Mouse (Mus musculus) embryonic facial prominence, embryonic 15.5 days (tissue): ENCODE results near the gene Tcirg1. TPM values are rescaled to one million over a fixed set of nuclear protein-coding genes. Genes with fewer than 3 reads are reported as not detected.

Experiments used
- ATAC-seq: fragments of 200-750 bp; cut with Nextera tagmentation; 2 replicates; pipeline ENCODE4 v1.8.0; 2017; ENCODE audit warnings: low read depth, moderate TSS enrichment; ENCODE audit not compliant: insufficient number of reproducible peaks, low FRiP score, low TSS enrichment
- H3K27ac ChIP-seq: fragments of 300-500 bp; sonication (generic); replicated peaks from 2 replicates; pipeline ENCODE4 v1.5.1; 2015; ENCODE audit warnings: mild to moderate bottlenecking, inconsistent platforms
- H3K27me3 ChIP-seq: fragments of 300-500 bp; sonication (generic); 2 replicates; pipeline ENCODE4 v1.6.1; 2015; ENCODE audit warnings: inconsistent platforms
- H3K36me3 ChIP-seq: fragments of 300-500 bp; sonication (generic); 2 replicates; pipeline ENCODE4 v1.6.1; 2015; ENCODE audit warnings: mild to moderate bottlenecking, inconsistent platforms
- H3K4me1 ChIP-seq: fragments of 300-500 bp; sonication (generic); 2 replicates; pipeline ENCODE4 v1.6.1; 2015; ENCODE audit warnings: inconsistent platforms
- H3K4me2 ChIP-seq: fragments of 300-500 bp; sonication (generic); replicated peaks from 2 replicates; pipeline ENCODE4 v1.6.1; 2015; ENCODE audit warnings: mild to moderate bottlenecking, inconsistent platforms
- H3K4me3 ChIP-seq: fragments of 300-500 bp; sonication (generic); replicated peaks from 2 replicates; pipeline ENCODE4 v1.5.1; 2015; ENCODE audit warnings: mild to moderate bottlenecking, inconsistent platforms
- H3K9ac ChIP-seq: fragments of 300-500 bp; sonication (generic); 2 replicates; pipeline ENCODE4 v1.6.1; 2015; ENCODE audit warnings: inconsistent platforms
- H3K9me3 ChIP-seq: fragments of 300-500 bp; sonication (generic); replicated peaks from 2 replicates; pipeline ENCODE4 v1.6.1; 2016; ENCODE audit warnings: inconsistent platforms
- WGBS: fragments of 180-500 bp; shearing (Covaris S2); methylation state at CpG from one replicate; pipeline ENCODE4 v1.1.7; 2015; 5-methylcytosine and 5-hydroxymethylcytosine counted together
- polyA plus RNA-seq: library from polyadenylated mRNA; unstranded; fragments of >200 nt; fragmentation: Nextera tagmentation; extraction: Ambion mirVana; gene quantifications from 2 replicates; pipeline ENCODE4 v1.2.1, GENCODE M21; 2015

Tcirg1 gene
- polyA plus RNA-seq, 1 experiment from 2014 or later: 64.3 TPM

DNA sequence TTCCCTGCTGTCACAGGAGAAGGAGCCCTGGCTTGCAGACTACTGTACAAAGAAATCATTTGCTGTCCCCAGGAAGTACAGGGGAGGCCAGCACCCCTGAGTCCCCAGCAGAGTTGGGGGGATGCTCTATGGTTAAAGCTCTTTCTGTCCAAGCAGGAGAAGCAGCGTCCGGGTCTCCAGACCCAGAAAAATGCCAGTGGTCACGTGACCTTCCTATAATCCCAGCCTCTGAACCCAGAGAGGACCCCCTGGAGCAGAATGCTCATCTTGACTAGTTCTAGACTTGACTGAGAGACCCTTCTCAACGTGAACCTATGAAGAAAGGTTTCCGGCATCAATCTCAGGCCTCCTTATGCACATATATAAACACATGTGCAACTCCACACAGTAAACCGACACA lies 18.9 kb upstream of the Tcirg1 start:
- Histone ChIP-seq H3K27ac (peak overlapping the region; percentile 8; the same call in 1 of the 2 replicates), H3K4me3 (no peak overlapping the region), H3K9me3 (no peaks in the 10 kb centered on the region), H3K9ac (no peak overlapping the region), H3K4me1 (peaks cover 34% of the 10 kb centered on the region), H3K4me2 (no peak overlapping the region), H3K27me3 (no peaks in the 10 kb centered on the region), H3K36me3 (no peaks in the 10 kb centered on the region)
- no peak for ATAC-seq
- 50% methylated on average over 6 of the region's 6 CpGs for WGBS

DNA sequence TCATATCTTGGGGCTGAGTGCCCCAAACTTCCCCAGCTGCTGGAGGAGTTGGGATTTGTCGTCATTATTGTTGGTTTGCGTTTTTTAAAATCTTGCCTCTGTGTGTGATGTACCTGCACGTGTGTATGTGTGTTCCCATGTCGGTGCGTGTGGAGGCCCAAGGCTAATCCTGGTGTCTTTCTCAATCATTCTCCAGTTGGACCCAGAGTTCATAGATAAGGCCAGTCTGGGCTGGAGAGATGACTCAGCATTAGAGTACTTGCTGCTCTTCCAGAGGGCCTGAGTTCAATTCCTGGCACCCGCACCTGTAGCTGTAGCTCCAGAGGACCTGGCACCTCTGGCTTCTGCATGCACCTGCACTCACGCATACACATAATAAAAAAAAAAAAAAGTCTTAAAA lies 17.9 kb upstream of the Tcirg1 start:
- H3K27me3 ChIP-seq: no peaks in the 10 kb centered on the region
- H3K27ac ChIP-seq: 0 out of 2 replicates have a peak overlapping the region, but pooled peaks have one; percentile 3
- H3K36me3 ChIP-seq: no peaks in the 10 kb centered on the region
- H3K4me1 ChIP-seq: peaks cover 24% of the 10 kb centered on the region
- ATAC-seq: no peak
- H3K9ac ChIP-seq: no peak overlapping the region
- H3K9me3 ChIP-seq: no peaks in the 10 kb centered on the region
- no peak overlapping the region for H3K4me3 ChIP-seq
- WGBS: 88% methylated on average over 7 of the region's 7 CpGs
- no peak overlapping the region for H3K4me2 ChIP-seq

DNA sequence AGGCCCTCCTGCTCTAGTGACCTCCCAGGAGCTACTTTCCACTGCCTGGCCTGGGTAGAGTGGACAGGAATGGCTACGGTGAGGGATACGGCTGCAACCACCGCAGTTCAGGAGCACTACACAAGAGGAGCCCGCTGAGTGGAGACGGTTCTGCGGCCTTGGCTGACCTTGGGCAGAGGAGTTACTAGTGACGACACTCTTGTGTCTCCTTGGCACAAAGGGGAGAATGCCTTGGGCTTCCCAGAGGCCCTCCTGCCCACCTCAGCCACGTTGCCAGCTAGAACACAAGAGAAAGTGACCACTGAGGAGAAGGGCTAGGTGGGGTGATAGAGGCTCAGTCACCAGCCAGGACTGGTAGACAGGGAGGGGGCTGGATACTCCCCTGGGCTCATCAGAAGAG lies 17.3 kb upstream of the Tcirg1 start:
- Histone ChIP-seq H3K9me3 (no peaks in the 10 kb centered on the region), H3K4me1 (peaks cover 17% of the 10 kb centered on the region), H3K4me2 (no peak overlapping the region), H3K9ac (no peak overlapping the region), H3K27ac (peak overlapping the region; percentile 3; the same call in 1 of the 2 replicates), H3K27me3 (no peaks in the 10 kb centered on the region), H3K4me3 (no peak overlapping the region), H3K36me3 (no peaks in the 10 kb centered on the region)
- WGBS: 72% methylated on average over 8 of the region's 8 CpGs
- no peak for ATAC-seq

DNA sequence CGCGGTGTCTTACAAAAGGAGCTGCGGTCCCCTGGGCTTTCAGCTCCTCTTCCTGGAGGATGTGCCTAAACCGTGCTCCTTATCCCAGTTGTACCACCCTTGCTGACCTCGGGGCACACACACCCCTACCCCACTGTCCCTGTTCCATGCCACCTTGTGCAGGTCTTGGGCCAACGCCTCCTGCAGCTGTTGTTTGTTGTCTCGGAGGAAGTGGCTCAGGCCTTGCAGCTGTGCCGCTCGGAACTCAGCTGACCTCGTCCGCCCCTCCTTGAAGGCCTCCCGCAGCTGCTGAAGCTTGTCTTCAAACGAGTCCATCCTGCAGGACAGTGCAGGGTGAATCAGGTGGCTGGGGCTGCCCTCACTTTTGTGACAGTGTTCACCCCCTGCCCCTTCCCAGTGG lies 16.7 kb upstream of the Tcirg1 start:
- ATAC-seq: peak; percentile 60
- 57% methylated on average over 13 of the region's 13 CpGs for WGBS

DNA sequence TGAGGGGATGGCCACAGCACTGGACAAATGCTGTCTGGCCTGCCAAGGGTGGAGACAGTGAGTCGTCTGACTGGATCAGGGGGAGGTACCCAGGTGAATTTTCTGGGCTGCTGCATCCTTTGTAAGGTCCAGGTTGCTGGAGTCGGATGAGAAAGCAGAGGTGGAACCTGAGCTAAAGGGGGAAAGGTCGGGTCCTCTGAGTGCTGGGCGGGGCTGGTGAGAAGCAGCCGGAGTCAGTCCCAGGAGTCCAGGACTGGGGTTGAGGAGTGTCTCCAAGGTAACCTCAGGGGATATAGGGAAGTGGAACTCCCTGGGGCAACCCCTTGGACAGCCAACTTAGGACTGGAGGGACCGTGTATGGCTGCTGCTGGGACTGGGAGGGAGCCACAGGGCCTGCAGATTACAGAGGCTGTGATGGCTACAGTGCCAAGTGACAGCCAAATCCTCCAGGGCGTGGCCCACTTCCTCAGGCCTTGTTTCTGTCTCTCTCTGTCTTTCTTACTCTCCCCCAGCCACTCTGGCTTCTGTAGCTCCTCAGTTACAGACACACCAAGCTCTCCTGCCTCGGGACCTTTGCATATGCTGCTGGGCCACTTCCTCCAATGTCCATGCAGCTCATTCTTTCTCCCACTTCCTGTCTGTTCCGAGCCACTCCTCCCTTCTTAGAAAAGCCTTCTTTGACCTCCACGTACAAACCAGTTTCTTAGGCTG lies 15.9 kb upstream of the Tcirg1 start:
- WGBS: 43% methylated on average over 10 of the region's 10 CpGs
- no peak for ATAC-seq
- no peak overlapping the region for H3K4me2 ChIP-seq
- H3K4me1 ChIP-seq: peaks cover 13% of the 10 kb centered on the region
- H3K27me3 ChIP-seq: no peaks in the 10 kb centered on the region
- no peak overlapping the region for H3K9ac ChIP-seq
- H3K36me3 ChIP-seq: no peaks in the 10 kb centered on the region
- H3K27ac ChIP-seq: peak overlapping the region; percentile 13; the same call in 1 of the 2 replicates
- H3K4me3 ChIP-seq: no peak overlapping the region
- no peaks in the 10 kb centered on the region for H3K9me3 ChIP-seq

More for the DNA sequence above, 16.7 kb upstream of the Tcirg1 start:
- H3K36me3 ChIP-seq: no peaks in the 10 kb centered on the region
- no peak overlapping the region for H3K4me2 ChIP-seq
- H3K9me3 ChIP-seq: no peaks in the 10 kb centered on the region
- H3K27ac ChIP-seq: peak overlapping the region; percentile 13
- H3K4me3 ChIP-seq: no peak overlapping the region
- H3K9ac ChIP-seq: no peak overlapping the region
- no peaks in the 10 kb centered on the region for H3K27me3 ChIP-seq
- H3K4me1 ChIP-seq: peaks cover 13% of the 10 kb centered on the region

DNA sequence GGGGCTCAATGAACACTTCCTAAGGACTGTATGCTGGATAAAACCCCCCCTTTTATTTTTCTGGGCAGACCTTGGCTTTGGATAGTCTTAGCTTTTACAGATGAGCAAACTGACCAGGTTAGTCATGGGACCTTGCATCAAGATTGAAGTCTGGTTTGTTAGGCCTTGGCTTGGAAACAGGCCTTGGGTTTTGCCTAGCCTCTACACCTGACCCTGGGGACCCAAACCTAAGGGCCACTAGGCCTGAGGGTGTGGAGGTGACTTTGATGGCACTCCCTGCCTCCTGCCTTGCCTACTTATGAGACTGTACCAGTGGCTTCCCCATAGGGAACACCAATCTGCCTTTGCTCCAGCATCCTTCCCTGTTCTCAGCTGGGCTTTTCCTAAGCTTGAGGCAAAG lies 13.0 kb upstream of the Tcirg1 start:
- no peak for ATAC-seq
- Histone ChIP-seq H3K9me3 (no peaks in the 10 kb centered on the region), H3K4me1 (no peaks in the 10 kb centered on the region), H3K9ac (no peak overlapping the region), H3K4me2 (no peak overlapping the region), H3K36me3 (no peaks in the 10 kb centered on the region), H3K4me3 (no peak overlapping the region), H3K27me3 (no peaks in the 10 kb centered on the region), H3K27ac (no peak overlapping the region)

DNA sequence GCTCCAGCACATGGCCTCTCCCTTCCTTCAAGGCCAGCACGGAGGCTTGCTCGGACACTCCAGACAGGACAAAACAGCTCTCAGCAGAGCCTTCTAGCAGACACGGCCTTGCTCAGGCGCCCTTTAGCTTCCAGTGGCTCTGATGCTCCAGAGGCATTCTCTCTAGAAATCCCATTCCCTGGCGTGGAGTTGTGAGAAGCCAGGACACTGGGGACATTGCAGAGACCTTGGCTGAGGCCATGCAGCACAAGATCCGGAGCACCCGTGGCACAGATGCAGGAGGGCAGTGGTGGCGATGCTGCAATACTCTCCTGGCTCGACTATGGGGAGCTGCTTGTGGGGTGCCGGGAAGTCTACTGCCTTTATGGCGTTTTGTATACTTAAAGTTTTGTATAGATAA lies 9.8 kb upstream of the Tcirg1 start:
- no peak overlapping the region for H3K4me2 ChIP-seq
- H3K36me3 ChIP-seq: no peaks in the 10 kb centered on the region
- 70% methylated on average over 11 of the region's 11 CpGs for WGBS

DNA sequence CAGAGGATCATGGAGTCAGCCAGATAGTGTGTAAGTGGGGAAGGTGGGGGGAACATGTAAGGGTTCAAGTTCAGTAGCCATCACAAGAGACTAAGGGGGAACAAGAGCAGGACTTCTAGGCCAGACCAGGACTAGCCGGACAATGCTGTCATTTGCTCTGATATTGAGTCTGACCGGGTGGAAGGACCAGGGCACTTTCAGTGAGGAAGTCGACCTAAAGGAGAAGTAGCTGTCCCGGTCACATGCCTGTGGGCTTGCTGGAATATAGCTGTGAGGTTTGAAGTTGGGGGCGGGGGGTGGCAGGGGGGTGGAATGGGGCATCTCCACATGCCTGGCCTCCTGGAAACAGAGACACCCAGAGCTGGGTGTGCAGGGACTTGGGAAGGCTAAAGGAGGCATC lies 7.6 kb upstream of the Tcirg1 start:
- H3K27me3 ChIP-seq: no peaks in the 10 kb centered on the region
- no peak for ATAC-seq
- H3K4me2 ChIP-seq: no peak overlapping the region
- WGBS: 82% methylated on average over 5 of the region's 5 CpGs
- H3K4me1 ChIP-seq: peaks cover 17% of the 10 kb centered on the region
- H3K27ac ChIP-seq: no peak overlapping the region
- no peaks in the 10 kb centered on the region for H3K9me3 ChIP-seq
- H3K4me3 ChIP-seq: no peak overlapping the region
- no peak overlapping the region for H3K9ac ChIP-seq
- peaks cover 18% of the 10 kb centered on the region for H3K36me3 ChIP-seq

More for the DNA sequence above, 9.8 kb upstream of the Tcirg1 start:
- Histone ChIP-seq H3K9me3 (no peaks in the 10 kb centered on the region), H3K27ac (no peak overlapping the region), H3K4me3 (no peak overlapping the region), H3K27me3 (no peaks in the 10 kb centered on the region), H3K4me1 (peaks cover 11% of the 10 kb centered on the region), H3K9ac (no peak overlapping the region)
- no peak for ATAC-seq

DNA sequence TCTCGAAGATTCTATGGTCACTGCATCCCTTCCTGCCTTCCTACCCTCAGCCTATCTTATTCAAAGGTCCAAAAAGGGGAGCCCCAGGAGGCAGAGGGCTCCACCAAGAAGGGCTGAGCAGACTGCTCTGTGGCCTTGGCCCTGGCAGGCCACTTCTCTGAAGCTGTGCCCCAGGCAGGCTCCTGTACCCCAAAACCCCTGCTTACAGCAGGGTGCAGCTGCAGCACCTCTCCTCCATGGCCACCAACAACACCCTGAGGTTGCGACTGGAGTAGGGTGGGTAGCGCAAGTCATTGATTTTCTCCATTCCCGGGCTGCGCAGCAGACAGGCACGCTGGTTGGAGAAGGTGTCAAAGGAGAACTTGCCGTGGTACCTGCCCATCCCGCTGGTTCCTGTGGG lies 6.8 kb upstream of the Tcirg1 start:
- no peak for ATAC-seq
- Histone ChIP-seq H3K4me2 (peak overlapping the region; percentile 85), H3K36me3 (peaks cover 27% of the 10 kb centered on the region), H3K4me3 (peak overlapping the region; percentile 79), H3K27ac (no peak overlapping the region), H3K9ac (no peak overlapping the region), H3K27me3 (no peaks in the 10 kb centered on the region), H3K9me3 (no peaks in the 10 kb centered on the region), H3K4me1 (peaks cover 17% of the 10 kb centered on the region)
- WGBS: 85% methylated on average over 8 of the region's 8 CpGs

DNA sequence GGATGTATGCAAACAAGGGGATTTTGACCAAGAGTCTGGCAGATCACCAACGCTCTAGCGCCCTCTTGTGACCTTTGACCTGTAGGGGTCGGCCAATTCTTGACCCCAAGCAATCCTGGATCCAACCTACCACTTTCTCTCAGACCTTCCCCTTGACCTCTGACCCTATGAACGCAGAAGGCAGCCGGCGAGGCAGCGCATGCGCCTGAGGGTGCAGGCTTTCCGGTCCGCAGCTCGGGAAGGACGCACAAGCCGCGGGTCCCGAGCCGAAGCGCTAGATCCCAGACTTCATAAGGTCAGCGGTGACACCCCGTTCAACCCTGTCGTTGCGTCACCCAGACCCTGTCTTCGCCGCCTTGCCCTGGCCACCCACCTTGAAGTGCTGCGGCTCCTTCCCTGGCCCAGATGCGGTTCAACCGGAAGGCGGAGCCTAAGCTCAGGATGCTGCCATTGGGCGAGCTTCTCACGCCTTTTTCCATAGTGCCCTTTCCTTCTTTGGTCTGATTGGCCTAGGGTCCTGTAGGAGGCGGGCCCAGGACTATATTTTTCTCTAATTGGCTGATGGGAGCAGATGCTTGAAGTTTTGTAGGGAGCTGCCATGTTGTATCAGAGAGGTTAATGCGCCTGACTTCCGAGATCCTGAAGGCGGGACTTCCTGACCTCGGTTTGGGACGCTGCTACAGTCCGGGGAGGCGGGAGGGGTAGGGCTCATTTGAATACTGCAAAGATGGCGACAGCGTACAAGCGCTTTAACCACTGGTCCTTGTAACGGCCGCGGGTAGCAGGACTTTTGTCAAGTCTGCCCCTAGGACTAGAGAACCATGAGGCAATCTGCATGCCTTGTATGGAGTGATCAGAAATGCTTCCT lies 5.6 kb upstream of the Tcirg1 start, which contains the start of gene Ndufs8:
TSS of gene Ndufs8 (minus strand) at position 438 of the 868 bp plus-strand sequence.
- peak within 1 kb of the TSS; percentile 85 for H3K4me2 ChIP-seq
- H3K9me3 ChIP-seq: no peaks in the 10 kb centered on the region
- peaks cover 33% of the 10 kb centered on the region for H3K36me3 ChIP-seq
- peak; percentile 97 for ATAC-seq
- under 1% methylated on average over 43 of the region's 43 CpGs for whole genome bisulfite sequencing
- peak within 1 kb of the TSS; percentile 50 for H3K9ac ChIP-seq
- H3K27me3 ChIP-seq: no peaks in the 10 kb centered on the region
- peak within 1 kb of the TSS; percentile 79 for H3K4me3 ChIP-seq
- H3K27ac ChIP-seq: peak within 1 kb of the TSS; percentile 79
- peaks cover 23% of the 10 kb centered on the region for H3K4me1 ChIP-seq

DNA sequence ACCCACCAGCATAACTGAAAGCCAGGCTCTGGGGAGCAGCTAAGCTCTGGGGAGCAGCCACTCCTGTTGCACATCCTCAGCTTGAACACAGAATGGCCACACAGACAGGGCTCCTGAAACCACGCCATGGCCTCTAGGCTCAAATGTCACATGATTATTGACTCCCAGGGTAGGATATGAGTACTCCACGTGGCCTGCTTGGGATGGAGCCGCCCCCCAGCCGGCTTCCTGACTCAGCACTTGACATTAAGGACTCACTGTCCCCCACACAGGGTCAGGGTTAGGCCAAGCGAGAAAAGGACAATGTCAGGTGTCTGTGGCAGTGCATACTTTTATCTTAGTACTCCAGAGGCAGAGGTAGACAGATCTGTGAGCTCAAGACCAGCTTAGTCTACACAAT lies 3.3 kb upstream of the Tcirg1 start:
- H3K36me3 ChIP-seq: peaks cover 33% of the 10 kb centered on the region
- H3K4me3 ChIP-seq: no peak overlapping the region
- 70% methylated on average over 5 of the region's 5 CpGs for WGBS
- ATAC-seq: no peak
- H3K27ac ChIP-seq: no peak overlapping the region
- no peak overlapping the region for H3K9ac ChIP-seq
- no peak overlapping the region for H3K4me2 ChIP-seq
- no peaks in the 10 kb centered on the region for H3K27me3 ChIP-seq
- H3K9me3 ChIP-seq: no peaks in the 10 kb centered on the region
- peaks cover 43% of the 10 kb centered on the region for H3K4me1 ChIP-seq
